In the genomic region with DNA sequence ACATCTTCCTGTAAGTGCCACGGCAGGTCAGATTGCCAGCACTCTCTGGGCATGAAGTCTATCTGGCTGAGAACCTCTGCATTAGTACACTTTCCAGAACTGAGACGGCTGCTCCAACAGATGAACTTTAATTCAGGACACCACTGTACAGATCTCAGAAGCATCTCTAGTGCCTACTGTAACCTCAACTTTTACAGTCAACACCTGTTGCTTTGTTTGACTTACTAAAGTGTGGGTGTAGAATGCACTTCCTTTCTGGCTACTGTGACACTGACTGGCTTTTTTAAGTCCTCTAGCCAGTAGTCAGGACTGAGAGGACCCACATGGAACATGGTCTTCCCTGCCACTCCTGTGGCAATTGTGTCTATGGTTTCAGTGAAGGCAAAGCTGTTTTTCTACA, we compare ENCODE assay signal across 9 mouse cellular contexts. TPM values are rescaled to one million over a fixed set of nuclear protein-coding genes. Genes with fewer than 3 reads are reported as not detected.
DNase-seq lines count a peak whose midpoint lies in the region; ATAC-seq and TF ChIP-seq lines count a peak whose summit lies in the region.
"Had no signal": no experiment of that assay in that cellular context is flagged by ENCODE, and none has a peak within 500 bp of the region (broad histone marks: within the 10 kb centered on the region; RNA-seq: fewer than 3 reads in every experiment).

No protein-coding gene starts in this region.

- no peaks in the 10 kb centered on the region for H3K27me3 ChIP-seq in heart, embryonic 16.5 days (ENCODE audit: control insufficient read depth, insufficient read depth, low read length)
- H3K27me3 ChIP-seq in neural tube, embryonic 13.5 days = no peaks in the 10 kb centered on the region
- H3K27me3 ChIP-seq in stomach, postnatal 0 days (ENCODE audit: control insufficient read depth, insufficient read depth, low read length) = no peaks in the 10 kb centered on the region

- DNase-seq in heart, adult 9 months (ENCODE audit: low spot score in 2 of 2) = no peak
- no peak for DNase-seq in neural tube, embryonic 10.5 days (ENCODE audit: extremely low spot score, low spot score)
- no peak for DNase-seq in stomach, postnatal 0 days (ENCODE audit: low spot score)
- no peak for DNase-seq in cerebellum, adult 9-11 months
- DNase-seq: gastrocnemius, postnatal 25 days had no signal

- peak; percentile 28; the same call in 1 of the 2 replicates for ATAC-seq in heart, embryonic 16.5 days (replicated peaks; ENCODE audit: extremely low read depth, insufficient read depth, low FRiP score)
- ATAC-seq in neural tube, embryonic 13.5 days (ENCODE audit: low read depth) = no peak
- peak; percentile 35 for ATAC-seq in granulocyte monocyte progenitor cell, adult 5-6 weeks (replicated peaks; ENCODE audit: poor library complexity, severe bottlenecking)
- ATAC-seq in stomach, postnatal 0 days (ENCODE audit: low FRiP score, low TSS enrichment) = no peak
- no peak for ATAC-seq in frontal cortex, adult (ENCODE audit: low TSS enrichment)

- H3K4me2 ChIP-seq in heart, embryonic 16.5 days (ENCODE audit: low read depth, low read length) = peak overlapping the region; percentile 5; the same call in 1 of the 2 replicates
- no peak overlapping the region for H3K4me2 ChIP-seq in neural tube, embryonic 13.5 days
- H3K4me2 ChIP-seq in stomach, postnatal 0 days (replicated peaks; ENCODE audit: low read depth) = no peak overlapping the region

- H3K4me1 ChIP-seq in heart, embryonic 16.5 days (ENCODE audit: control insufficient read depth, insufficient read depth, low read length) = peaks cover 25% of the 10 kb centered on the region
- peaks cover 20% of the 10 kb centered on the region for H3K4me1 ChIP-seq in neural tube, embryonic 13.5 days (replicated peaks)
- peaks cover 5% of the 10 kb centered on the region for H3K4me1 ChIP-seq in stomach, postnatal 0 days (replicated peaks; ENCODE audit: control insufficient read depth, insufficient read depth)

- no peak overlapping the region for H3K4me3 ChIP-seq in heart, embryonic 16.5 days (ENCODE audit: low read length)
- H3K4me3 ChIP-seq in neural tube, embryonic 13.5 days = no peak overlapping the region
- no peak overlapping the region for H3K4me3 ChIP-seq in stomach, postnatal 0 days (ENCODE audit: low read depth, low read length)

- no peaks in the 10 kb centered on the region for H3K36me3 ChIP-seq in heart, embryonic 16.5 days (ENCODE audit: control insufficient read depth, insufficient read depth)
- no peaks in the 10 kb centered on the region for H3K36me3 ChIP-seq in neural tube, embryonic 13.5 days
- no peaks in the 10 kb centered on the region for H3K36me3 ChIP-seq in stomach, postnatal 0 days (ENCODE audit: control insufficient read depth, insufficient read depth, low read length)

- H3K9me3 ChIP-seq in heart, embryonic 16.5 days (replicated peaks; ENCODE audit: control insufficient read depth, low read length) = no peaks in the 10 kb centered on the region
- H3K9me3 ChIP-seq in neural tube, embryonic 13.5 days = no peaks in the 10 kb centered on the region
- no peaks in the 10 kb centered on the region for H3K9me3 ChIP-seq in stomach, postnatal 0 days (ENCODE audit: control insufficient read depth, low read length)

- no peak overlapping the region for H3K9ac ChIP-seq in heart, embryonic 16.5 days (ENCODE audit: low read length)
- H3K9ac ChIP-seq in neural tube, embryonic 13.5 days = no peak overlapping the region
- no peak overlapping the region for H3K9ac ChIP-seq in stomach, postnatal 0 days (ENCODE audit: low read length)

- peak overlapping the region; percentile 84 for H3K27ac ChIP-seq in heart, embryonic 16.5 days (ENCODE audit: low read length)
- H3K27ac ChIP-seq in neural tube, embryonic 13.5 days (replicated peaks) = peak overlapping the region; percentile 38; the same call in 1 of the 2 replicates
- H3K27ac ChIP-seq in stomach, postnatal 0 days (replicated peaks) = peak overlapping the region; percentile 19

- WGBS in heart, embryonic 16.5 days = 32% methylated on average over 2 of the region's 2 CpGs
- WGBS in neural tube, embryonic 13.5 days = 89% methylated on average over 2 of the region's 2 CpGs
- 48% methylated on average over 2 of the region's 2 CpGs for WGBS in stomach, postnatal 0 days

- TF ChIP-seq CTCF in stomach, postnatal 0 days (IDR thresholded peaks at IDR 0.05; ENCODE audit: low read depth) = no peak

- no peak for TF ChIP-seq EP300 in stomach, postnatal 0 days (optimal IDR thresholded peaks at IDR 0.05)

RNA-seq across cellular contexts. Expression of gene Maml2, which starts 25.3 kb away (rescaled TPM):
- 8.8 and 9.0 TPM in 2 replicates for polyA plus RNA-seq in heart, embryonic 16.5 days (2015; fragmentation: Nextera tagmentation; extraction: Ambion mirVana)
- polyA plus RNA-seq in neural tube, embryonic 13.5 days (2015; fragmentation: Nextera tagmentation; extraction: Ambion mirVana) = 12.9 and 14.5 TPM in 2 replicates
- total RNA-seq in granulocyte monocyte progenitor cell, adult 5-6 weeks (2014; fragmentation: Nextera tagmentation) = 1.4 and 2.3 TPM in 2 replicates
- 0.26 and 0.69 TPM in 2 replicates for total RNA-seq in granulocyte monocyte progenitor cell, adult 5-6 weeks (2017)
- polyA plus RNA-seq in stomach, postnatal 0 days (2015; fragmentation: Nextera tagmentation; extraction: Ambion mirVana) = 4.0 and 4.3 TPM in 2 replicates

Comparison
In these comparisons a context has a peak if more than half of its experiments do, and no peak if none do; other contexts are left out.
1. ATAC-seq: peak in heart, embryonic 16.5 days (single experiment) and granulocyte monocyte progenitor cell, adult 5-6 weeks (single experiment); none in neural tube, embryonic 13.5 days (single experiment), stomach, postnatal 0 days (single experiment) and frontal cortex, adult (single experiment).
2. H3K27ac ChIP-seq: peak in every context shown above with its lines; median percentile 84 in heart, embryonic 16.5 days; 38 in neural tube, embryonic 13.5 days; 19 in stomach, postnatal 0 days.